Comparison of ENCODE assay signal across 8 mouse cellular contexts in genomic region chr2:120402813-120403212, GRCm38 (mm10). TPM values are rescaled to one million over a fixed set of nuclear protein-coding genes. Genes with fewer than 3 reads are reported as not detected.
DNase-seq lines count a peak whose midpoint lies in the region; ATAC-seq and TF ChIP-seq lines count a peak whose summit lies in the region.

No protein-coding gene starts in this region.

- intact Hi-C loops in left cerebral cortex, postnatal 36 days (cut with DNase I) = loop anchor here (10.0 kb wide), 1 partner anchor 1622 kb away; the partner anchor contains the start of gene Eif3j1

- H3K4me1 ChIP-seq in embryonic facial prominence, embryonic 11.5 days (ENCODE audit: control insufficient read depth, insufficient read depth, low read length) = no peaks in the 10 kb centered on the region; the same call in 1 of the 2 replicates
- H3K4me1 ChIP-seq in intestine, embryonic 15.5 days (replicated peaks) = peaks cover 3% of the 10 kb centered on the region
- peaks cover 11% of the 10 kb centered on the region for H3K4me1 ChIP-seq in neural tube, embryonic 12.5 days

- DNase-seq in layer of hippocampus, adult 2 months (ENCODE audit: low spot score in 2 of 2) = no peak
- no peak for DNase-seq in layer of hippocampus, adult 18-20 months (ENCODE audit: low spot score in 2 of 2)
- DNase-seq in embryonic facial prominence, embryonic 11.5 days (ENCODE audit: low spot score) = no peak
- DNase-seq in right cerebral cortex, postnatal 4 days = no peak
- DNase-seq in left cerebral cortex, postnatal 36 days (ENCODE audit: low spot score in 2 of 2) = no peak

- H3K27ac ChIP-seq in layer of hippocampus, adult 2 months = no peak overlapping the region
- no peak overlapping the region for H3K27ac ChIP-seq in embryonic facial prominence, embryonic 11.5 days (replicated peaks; ENCODE audit: low read depth, low read length)
- no peak overlapping the region for H3K27ac ChIP-seq in intestine, embryonic 15.5 days
- H3K27ac ChIP-seq in neural tube, embryonic 12.5 days = no peak overlapping the region

- no peak for TF ChIP-seq CTCF in layer of hippocampus, adult 2 months (conservative IDR thresholded peaks at IDR 0.05)

- no peaks in the 10 kb centered on the region for H3K27me3 ChIP-seq in embryonic facial prominence, embryonic 11.5 days (ENCODE audit: control insufficient read depth, insufficient read depth, low read length)
- H3K27me3 ChIP-seq in intestine, embryonic 15.5 days (replicated peaks) = no peaks in the 10 kb centered on the region
- no peaks in the 10 kb centered on the region for H3K27me3 ChIP-seq in neural tube, embryonic 12.5 days (replicated peaks)

- H3K4me2 ChIP-seq in embryonic facial prominence, embryonic 11.5 days (ENCODE audit: low read depth, low read length) = no peak overlapping the region
- H3K4me2 ChIP-seq in intestine, embryonic 15.5 days (replicated peaks) = peak overlapping the region; percentile 80
- peak overlapping the region; percentile 64 for H3K4me2 ChIP-seq in neural tube, embryonic 12.5 days (replicated peaks)

- no peaks in the 10 kb centered on the region; the same call in 1 of the 2 replicates for H3K36me3 ChIP-seq in embryonic facial prominence, embryonic 11.5 days (replicated peaks; ENCODE audit: control insufficient read depth, insufficient read depth, low read depth, low read length)
- H3K36me3 ChIP-seq in intestine, embryonic 15.5 days = no peaks in the 10 kb centered on the region
- no peaks in the 10 kb centered on the region for H3K36me3 ChIP-seq in neural tube, embryonic 12.5 days

- 61% methylated on average over 3 of the region's 3 CpGs for WGBS in embryonic facial prominence, embryonic 11.5 days
- 30% methylated on average over 3 of the region's 3 CpGs for WGBS in intestine, embryonic 15.5 days
- 63% methylated on average over 3 of the region's 3 CpGs for WGBS in neural tube, embryonic 12.5 days

- H3K9ac ChIP-seq in embryonic facial prominence, embryonic 11.5 days (replicated peaks; ENCODE audit: low read length) = no peak overlapping the region
- no peak overlapping the region for H3K9ac ChIP-seq in intestine, embryonic 15.5 days
- H3K9ac ChIP-seq in neural tube, embryonic 12.5 days = no peak overlapping the region

- ATAC-seq in embryonic facial prominence, embryonic 11.5 days (replicated peaks; ENCODE audit: insufficient number of reproducible peaks, low FRiP score, low TSS enrichment, low read depth) = no peak
- no peak for ATAC-seq in intestine, embryonic 15.5 days
- no peak for ATAC-seq in neural tube, embryonic 12.5 days (ENCODE audit: low FRiP score, low read depth)
- no peak for ATAC-seq in activated CD4-positive, CD25-positive, alpha-beta regulatory T cell, adult 4 months

- no peaks in the 10 kb centered on the region for H3K9me3 ChIP-seq in embryonic facial prominence, embryonic 11.5 days (replicated peaks; ENCODE audit: control insufficient read depth, low read length)
- no peaks in the 10 kb centered on the region for H3K9me3 ChIP-seq in intestine, embryonic 15.5 days
- no peaks in the 10 kb centered on the region for H3K9me3 ChIP-seq in neural tube, embryonic 12.5 days

- peak overlapping the region; percentile 91 for H3K4me3 ChIP-seq in layer of hippocampus, adult 2 months
- H3K4me3 ChIP-seq in embryonic facial prominence, embryonic 11.5 days (ENCODE audit: low read depth, low read length) = peak overlapping the region; percentile 80; the same call in 1 of the 2 replicates
- H3K4me3 ChIP-seq in intestine, embryonic 15.5 days (replicated peaks) = peak overlapping the region; percentile 70
- H3K4me3 ChIP-seq in neural tube, embryonic 12.5 days = no peak overlapping the region

RNA-seq across cellular contexts. Expression of gene Ganc, which starts 0.9 kb away (rescaled TPM):
- 10 to 100 TPM; 12.6 to 14.8 TPM for total RNA-seq in layer of hippocampus, adult 2 months (2021)
- total RNA-seq in layer of hippocampus, adult 18-20 months (2021) = 10 to 100 TPM; 12.0 to 13.7 TPM
- polyA plus RNA-seq in embryonic facial prominence, embryonic 11.5 days (2014; fragmentation: Nextera tagmentation; extraction: Ambion mirVana) = 5.6 and 8.3 TPM in 2 replicates
- polyA plus RNA-seq in intestine, embryonic 15.5 days (2015; fragmentation: Nextera tagmentation; extraction: Ambion mirVana) = 7.3 and 8.5 TPM in 2 replicates
- polyA plus RNA-seq in neural tube, embryonic 12.5 days (2016; fragmentation: Nextera tagmentation; extraction: Ambion mirVana) = 10.6 and 10.7 TPM in 2 replicates
- 10 to 100 TPM; 14.2 to 15.0 TPM for total RNA-seq in left cerebral cortex, postnatal 36 days (2021)
- 10 to 100 TPM; 17.6 to 21.6 TPM for polyA plus RNA-seq in activated CD4-positive, CD25-positive, alpha-beta regulatory T cell, adult 4 months (2017; shearing (Covaris generic))

RNA-seq across cellular contexts. Expression of gene Tmem87a, which starts 1.1 kb away (rescaled TPM):
- total RNA-seq in layer of hippocampus, adult 2 months (2021) = 10 to 100 TPM; 41.0 to 43.4 TPM
- 10 to 100 TPM; 39.5 to 43.4 TPM for total RNA-seq in layer of hippocampus, adult 18-20 months (2021)
- polyA plus RNA-seq in embryonic facial prominence, embryonic 11.5 days (2014; fragmentation: Nextera tagmentation; extraction: Ambion mirVana) = 8.0 and 10.4 TPM in 2 replicates
- polyA plus RNA-seq in intestine, embryonic 15.5 days (2015; fragmentation: Nextera tagmentation; extraction: Ambion mirVana) = 10.6 and 11.3 TPM in 2 replicates
- polyA plus RNA-seq in neural tube, embryonic 12.5 days (2016; fragmentation: Nextera tagmentation; extraction: Ambion mirVana) = 6.8 and 8.0 TPM in 2 replicates
- total RNA-seq in left cerebral cortex, postnatal 36 days (2021) = 10 to 100 TPM; 35.1 to 40.0 TPM
- 10 to 100 TPM; 17.9 to 28.6 TPM for polyA plus RNA-seq in activated CD4-positive, CD25-positive, alpha-beta regulatory T cell, adult 4 months (2017; shearing (Covaris generic))

RNA-seq across cellular contexts. Expression of gene Vps39, which starts 49.9 kb away (rescaled TPM):
- 10 to 100 TPM; 69.0 to 80.5 TPM for total RNA-seq in layer of hippocampus, adult 2 months (2021)
- total RNA-seq in layer of hippocampus, adult 18-20 months (2021) = 10 to 100 TPM; 68.2 to 80.9 TPM
- 26.8 and 30.9 TPM in 2 replicates for polyA plus RNA-seq in embryonic facial prominence, embryonic 11.5 days (2014; fragmentation: Nextera tagmentation; extraction: Ambion mirVana)
- 18.2 and 18.4 TPM in 2 replicates for polyA plus RNA-seq in intestine, embryonic 15.5 days (2015; fragmentation: Nextera tagmentation; extraction: Ambion mirVana)
- 41.0 and 44.5 TPM in 2 replicates for polyA plus RNA-seq in neural tube, embryonic 12.5 days (2016; fragmentation: Nextera tagmentation; extraction: Ambion mirVana)
- total RNA-seq in left cerebral cortex, postnatal 36 days (2021) = 10 to 100 TPM; 65.5 to 74.3 TPM
- 10 to 100 TPM; 17.8 to 20.9 TPM for polyA plus RNA-seq in activated CD4-positive, CD25-positive, alpha-beta regulatory T cell, adult 4 months (2017; shearing (Covaris generic))

RNA-seq across cellular contexts. Expression of gene Capn3, which starts 53.0 kb away (rescaled TPM):
- 10 to 100 TPM; 19.8 to 20.9 TPM for total RNA-seq in layer of hippocampus, adult 2 months (2021)
- total RNA-seq in layer of hippocampus, adult 18-20 months (2021) = 10 to 100 TPM; 15.6 to 16.9 TPM
- 2.3 and 4.9 TPM in 2 replicates for polyA plus RNA-seq in embryonic facial prominence, embryonic 11.5 days (2014; fragmentation: Nextera tagmentation; extraction: Ambion mirVana)
- 0.89 and 1.0 TPM in 2 replicates for polyA plus RNA-seq in intestine, embryonic 15.5 days (2015; fragmentation: Nextera tagmentation; extraction: Ambion mirVana)
- polyA plus RNA-seq in neural tube, embryonic 12.5 days (2016; fragmentation: Nextera tagmentation; extraction: Ambion mirVana) = 0.98 and 1.2 TPM in 2 replicates
- total RNA-seq in left cerebral cortex, postnatal 36 days (2021) = 1 to 10 TPM; 4.0 to 4.4 TPM
- polyA plus RNA-seq in activated CD4-positive, CD25-positive, alpha-beta regulatory T cell, adult 4 months (2017; shearing (Covaris generic)) = 10 to 100 TPM; 32.1 to 37.2 TPM
